Comparison of ENCODE assay signal across 8 mouse cellular contexts in the genomic region with DNA sequence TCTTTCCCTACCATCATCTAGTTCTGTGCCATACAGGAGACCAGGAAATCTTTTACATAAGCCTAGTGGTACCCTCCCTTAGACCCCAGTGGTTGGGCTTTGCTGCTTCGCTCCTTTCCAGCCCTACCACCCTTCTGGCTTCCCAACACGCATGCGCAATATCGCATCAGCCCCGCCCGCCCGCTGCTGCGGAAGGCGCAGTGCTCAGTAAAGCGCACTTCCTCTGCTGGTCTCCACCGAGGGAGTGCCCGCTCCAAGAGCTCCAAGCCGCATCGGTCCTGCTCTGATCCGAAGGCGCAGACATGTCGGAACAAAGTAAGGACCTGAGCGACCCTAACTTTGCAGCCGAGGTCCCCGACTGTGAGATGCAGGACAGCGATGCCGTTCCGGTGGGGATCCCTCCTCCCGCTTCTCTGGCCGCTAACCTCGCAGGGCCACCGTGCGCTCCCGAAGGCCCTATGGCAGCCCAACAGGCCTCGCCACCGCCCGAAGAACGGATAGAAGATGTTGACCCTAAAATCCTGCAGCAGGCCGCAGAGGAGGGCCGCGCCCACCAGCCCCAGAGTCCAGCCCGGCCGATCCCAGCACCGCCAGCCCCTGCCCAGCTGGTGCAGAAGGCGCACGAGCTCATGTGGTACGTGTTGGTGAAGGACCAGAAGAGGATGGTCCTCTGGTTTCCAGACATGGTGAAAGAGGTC. TPM values are rescaled to one million over a fixed set of nuclear protein-coding genes. Genes with fewer than 3 reads are reported as not detected.
DNase-seq lines count a peak whose midpoint lies in the region; ATAC-seq and TF ChIP-seq lines count a peak whose summit lies in the region.
"Had no signal": no experiment of that assay in that cellular context is flagged by ENCODE, and none has a peak within 500 bp of the region (broad histone marks: within the 10 kb centered on the region; RNA-seq: fewer than 3 reads in every experiment).

No protein-coding gene starts in this region.

- peak; percentile 89 for DNase-seq in brain, adult 2 months (ENCODE audit: low read depth, low spot score)
- DNase-seq in heart, adult 8-10 months (ENCODE audit: low spot score), result peak; percentile 66
- DNase-seq in kidney, adult 2 months, result peak; percentile 40
- peak; percentile 81 for DNase-seq in limb, embryonic 10.5 days (ENCODE audit: low spot score)

- no peaks in the 10 kb centered on the region for H3K36me3 ChIP-seq in embryonic facial prominence, embryonic 13.5 days
- H3K36me3 ChIP-seq in kidney, adult 2 months (ENCODE audit: control insufficient read depth, insufficient read depth, low read length), result no peaks in the 10 kb centered on the region
- H3K36me3 ChIP-seq in limb, embryonic 10.5 days, result no peaks in the 10 kb centered on the region
- no peaks in the 10 kb centered on the region for H3K36me3 ChIP-seq in midbrain, embryonic 13.5 days
- H3K36me3 ChIP-seq in stomach, embryonic 14.5 days (ENCODE audit: control insufficient read depth, insufficient read depth, low read length), result no peaks in the 10 kb centered on the region

- no peak for TF ChIP-seq POLR2A in kidney, adult 2 months (IDR thresholded peaks at IDR 0.05; ENCODE audit: low read depth, low read length)

- peak overlapping the region; percentile 79 for H3K9ac ChIP-seq in embryonic facial prominence, embryonic 13.5 days
- peak overlapping the region; percentile 83 for H3K9ac ChIP-seq in midbrain, embryonic 13.5 days (replicated peaks)
- peak overlapping the region; percentile 26 for H3K9ac ChIP-seq in stomach, embryonic 14.5 days (replicated peaks; ENCODE audit: low read depth, low read length)

- H3K27ac ChIP-seq in embryonic facial prominence, embryonic 13.5 days, result peak overlapping the region; percentile 33; the same call in 1 of the 2 replicates
- H3K27ac ChIP-seq in kidney, adult 2 months (ENCODE audit: insufficient read depth, low read depth, low read length), result no peak overlapping the region
- peak overlapping the region; percentile 84 for H3K27ac ChIP-seq in limb, embryonic 10.5 days
- H3K27ac ChIP-seq in midbrain, embryonic 13.5 days, result peak overlapping the region; percentile 88
- no peak overlapping the region; the same call in 1 of the 2 replicates for H3K27ac ChIP-seq in stomach, embryonic 14.5 days (ENCODE audit: low read length)
- H3K27ac ChIP-seq: macrophage had no signal

- H3K27me3 ChIP-seq in embryonic facial prominence, embryonic 13.5 days, result no peaks in the 10 kb centered on the region
- no peaks in the 10 kb centered on the region for H3K27me3 ChIP-seq in kidney, adult 2 months (replicated peaks; ENCODE audit: control insufficient read depth, insufficient read depth, low read length)
- H3K27me3 ChIP-seq in limb, embryonic 10.5 days (ENCODE audit: low read depth, poor library complexity, severe bottlenecking), result no peaks in the 10 kb centered on the region
- no peaks in the 10 kb centered on the region for H3K27me3 ChIP-seq in midbrain, embryonic 13.5 days
- no peaks in the 10 kb centered on the region for H3K27me3 ChIP-seq in stomach, embryonic 14.5 days (ENCODE audit: control insufficient read depth, insufficient read depth, low read length)

- WGBS in embryonic facial prominence, embryonic 13.5 days, result 14% methylated on average over 42 of the region's 42 CpGs
- WGBS in kidney, adult 2 months, result 15% methylated on average over 42 of the region's 42 CpGs
- WGBS in limb, embryonic 10.5 days, result 12% methylated on average over 42 of the region's 42 CpGs
- WGBS in midbrain, embryonic 13.5 days, result 13% methylated on average over 42 of the region's 42 CpGs
- WGBS in stomach, embryonic 14.5 days, result 14% methylated on average over 42 of the region's 42 CpGs

- TF ChIP-seq CTCF in kidney, adult 2 months (conservative IDR thresholded peaks at IDR 0.05; ENCODE audit: insufficient read depth, insufficient read length, low read depth, low read length), result no peak

- peak overlapping the region; percentile 72 for H3K4me2 ChIP-seq in embryonic facial prominence, embryonic 13.5 days
- peak overlapping the region; percentile 71 for H3K4me2 ChIP-seq in midbrain, embryonic 13.5 days (replicated peaks)
- peak overlapping the region; percentile 54 for H3K4me2 ChIP-seq in stomach, embryonic 14.5 days (replicated peaks; ENCODE audit: low read depth, low read length)

- H3K4me3 ChIP-seq in embryonic facial prominence, embryonic 13.5 days, result peak overlapping the region; percentile 59
- H3K4me3 ChIP-seq in kidney, adult 2 months (ENCODE audit: insufficient read depth, low read depth, low read length), result peak overlapping the region; percentile 54
- H3K4me3 ChIP-seq in limb, embryonic 10.5 days, result peak overlapping the region; percentile 63
- H3K4me3 ChIP-seq in midbrain, embryonic 13.5 days (replicated peaks), result peak overlapping the region; percentile 62
- H3K4me3 ChIP-seq in stomach, embryonic 14.5 days (ENCODE audit: low read depth, low read length), result peak overlapping the region; percentile 42

- no peaks in the 10 kb centered on the region for H3K9me3 ChIP-seq in embryonic facial prominence, embryonic 13.5 days
- H3K9me3 ChIP-seq in limb, embryonic 10.5 days (replicated peaks), result no peaks in the 10 kb centered on the region; the same call in 1 of the 2 replicates
- peaks cover 7% of the 10 kb centered on the region; the same call in 1 of the 2 replicates for H3K9me3 ChIP-seq in midbrain, embryonic 13.5 days
- H3K9me3 ChIP-seq in stomach, embryonic 14.5 days (ENCODE audit: control insufficient read depth, low read depth, low read length), result no peaks in the 10 kb centered on the region

- peak; percentile 88 for ATAC-seq in embryonic facial prominence, embryonic 13.5 days (ENCODE audit: insufficient number of reproducible peaks, insufficient read depth, low FRiP score, low TSS enrichment, low read depth)
- peak; percentile 95 for ATAC-seq in midbrain, embryonic 13.5 days
- peak; percentile 93 for ATAC-seq in stomach, embryonic 14.5 days (ENCODE audit: insufficient number of reproducible peaks, insufficient read depth, low FRiP score, low read depth)

- H3K4me1 ChIP-seq in embryonic facial prominence, embryonic 13.5 days, result peaks cover 3% of the 10 kb centered on the region
- H3K4me1 ChIP-seq in kidney, adult 2 months (ENCODE audit: control insufficient read depth, insufficient read depth, low read length), result no peaks in the 10 kb centered on the region
- peaks cover 6% of the 10 kb centered on the region for H3K4me1 ChIP-seq in limb, embryonic 10.5 days
- H3K4me1 ChIP-seq in midbrain, embryonic 13.5 days (replicated peaks), result peaks cover 17% of the 10 kb centered on the region
- no peaks in the 10 kb centered on the region for H3K4me1 ChIP-seq in stomach, embryonic 14.5 days (ENCODE audit: control insufficient read depth, insufficient read depth, low read length)

RNA-seq across cellular contexts. Expression of a gene that starts 1.9 kb away (rescaled TPM):
- polyA plus RNA-seq in embryonic facial prominence, embryonic 13.5 days (2015; fragmentation: Nextera tagmentation; extraction: Ambion mirVana), result 99.3 and 102 TPM in 2 replicates
- total RNA-seq in heart, adult 8-10 months (2022), result 1 to 10 TPM; 3.1 to 5.2 (median 3.9) TPM
- 2.3 TPM in 2 replicates for polyA plus RNA-seq in kidney, adult 2 months (2012; rRNA removed)
- 75.0 and 87.0 TPM in 2 replicates for polyA plus RNA-seq in limb, embryonic 10.5 days (2016; fragmentation: Nextera tagmentation; extraction: Ambion mirVana)
- polyA plus RNA-seq in midbrain, embryonic 13.5 days (2015; fragmentation: Nextera tagmentation; extraction: Ambion mirVana), result 536 and 604 TPM in 2 replicates
- 98.1 and 101 TPM in 2 replicates for polyA plus RNA-seq in stomach, embryonic 14.5 days (2014; fragmentation: Nextera tagmentation; extraction: Ambion mirVana)
- polyA plus RNA-seq: macrophage had no signal

RNA-seq across cellular contexts. Expression of a gene that starts 28.6 kb away (rescaled TPM):
- polyA plus RNA-seq in embryonic facial prominence, embryonic 13.5 days (2015; fragmentation: Nextera tagmentation; extraction: Ambion mirVana), result 2.9 and 3.2 TPM in 2 replicates
- not detected for total RNA-seq in heart, adult 8-10 months (2022)
- 0.02 TPM in 1 of 2 replicates, not detected in the other for polyA plus RNA-seq in kidney, adult 2 months (2012; rRNA removed)
- 4.2 and 4.3 TPM in 2 replicates for polyA plus RNA-seq in limb, embryonic 10.5 days (2016; fragmentation: Nextera tagmentation; extraction: Ambion mirVana)
- polyA plus RNA-seq in midbrain, embryonic 13.5 days (2015; fragmentation: Nextera tagmentation; extraction: Ambion mirVana), result 26.8 and 29.6 TPM in 2 replicates
- 1.9 and 2.6 TPM in 2 replicates for polyA plus RNA-seq in stomach, embryonic 14.5 days (2014; fragmentation: Nextera tagmentation; extraction: Ambion mirVana)
- polyA plus RNA-seq: macrophage had no signal

Comparison
In these comparisons a context has a peak if more than half of its experiments do, and no peak if none do; other contexts are left out.
1. H3K27ac ChIP-seq: peak in embryonic facial prominence, embryonic 13.5 days (single experiment), limb, embryonic 10.5 days (single experiment) and midbrain, embryonic 13.5 days (single experiment); none in kidney, adult 2 months (single experiment) and stomach, embryonic 14.5 days (single experiment).
2. H3K9ac ChIP-seq: peak in every context shown above with its lines; median percentile 83 in midbrain, embryonic 13.5 days; 79 in embryonic facial prominence, embryonic 13.5 days; 26 in stomach, embryonic 14.5 days.
3. RNA of a gene that starts 1.9 kb away (polyA plus RNA-seq): 536 to 604 TPM in midbrain, embryonic 13.5 days, 99.3 to 102 TPM in embryonic facial prominence, embryonic 13.5 days, 98.1 to 101 TPM in stomach, embryonic 14.5 days and 75.0 to 87.0 TPM in limb, embryonic 10.5 days; 2.3 TPM in kidney, adult 2 months; every median in the first group is over 10 times any median in the second.
4. Peak in every context shown above with its lines, with median percentiles within 50 percentile points of each other: DNase-seq, ATAC-seq, H3K4me2 ChIP-seq and H3K4me3 ChIP-seq.